Mouse (Mus musculus): Measurements from ENCODE around the gene Tle6. TPM values are rescaled to one million over a fixed set of nuclear protein-coding genes. Genes with fewer than 3 reads are reported as not detected.
A peak's percentile ranks its signal among the peaks of the same experiment; 100 is the strongest.

The Tle6 gene
- polyA plus RNA-seq, 1 experiment from 2014 or later, result 15.2 TPM

DNA sequence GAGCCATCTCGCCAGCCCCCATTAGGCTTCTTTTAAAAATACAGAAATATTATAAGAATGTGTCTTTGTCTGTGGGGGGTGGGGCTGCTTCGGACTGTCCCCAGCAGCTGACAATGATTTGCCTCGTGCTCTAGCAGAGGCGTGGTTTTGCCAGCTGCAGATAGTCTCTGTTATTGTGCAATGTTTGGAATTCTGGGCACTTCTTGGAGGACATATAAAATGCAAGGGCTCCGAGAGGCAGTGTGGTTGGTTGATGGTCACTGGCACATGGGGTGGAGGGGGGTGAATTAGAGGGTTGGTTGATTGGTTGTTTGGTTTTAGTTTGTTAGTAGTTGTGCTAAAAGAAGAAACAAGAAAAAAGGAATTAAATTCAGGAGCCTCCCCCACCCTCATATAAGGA, 19.1 kb upstream of the Tle6 start:
- peaks cover 13% of the 10 kb centered on the region for H3K4me1 ChIP-seq (replicated peaks)
- H3K27me3 ChIP-seq, result no peaks in the 10 kb centered on the region
- H3K9ac ChIP-seq (replicated peaks), result no peak overlapping the region
- 82% methylated on average over 5 of the region's 5 CpGs for WGBS
- ATAC-seq (ENCODE audit: insufficient number of reproducible peaks, insufficient read depth, low FRiP score, low TSS enrichment, low read depth), result no peak
- H3K4me2 ChIP-seq, result no peak overlapping the region
- H3K36me3 ChIP-seq, result peaks cover 42% of the 10 kb centered on the region
- H3K27ac ChIP-seq, result no peak overlapping the region
- no peak overlapping the region for H3K4me3 ChIP-seq (replicated peaks)
- H3K9me3 ChIP-seq, result no peaks in the 10 kb centered on the region

- H3K27ac ChIP-seq, result peak overlapping the region; percentile 72
- 0 out of 2 replicates have a peak, but pooled peaks cover 2% of the 10 kb centered on the region for H3K36me3 ChIP-seq
- H3K4me1 ChIP-seq (replicated peaks), result peaks cover 14% of the 10 kb centered on the region
- H3K9ac ChIP-seq (replicated peaks), result no peak overlapping the region
- WGBS, result 22% methylated on average over 6 of the region's 6 CpGs
- H3K4me2 ChIP-seq, result peak overlapping the region; percentile 17
- no peaks in the 10 kb centered on the region for H3K27me3 ChIP-seq
- ATAC-seq (ENCODE audit: insufficient number of reproducible peaks, insufficient read depth, low FRiP score, low TSS enrichment, low read depth), result peak; percentile 50
- no peak overlapping the region for H3K4me3 ChIP-seq (replicated peaks)
- no peaks in the 10 kb centered on the region for H3K9me3 ChIP-seq
Observed at GRCm38 (mm10) chr10:81615486-81615885, 14.6 kb upstream of the Tle6 start.

DNA sequence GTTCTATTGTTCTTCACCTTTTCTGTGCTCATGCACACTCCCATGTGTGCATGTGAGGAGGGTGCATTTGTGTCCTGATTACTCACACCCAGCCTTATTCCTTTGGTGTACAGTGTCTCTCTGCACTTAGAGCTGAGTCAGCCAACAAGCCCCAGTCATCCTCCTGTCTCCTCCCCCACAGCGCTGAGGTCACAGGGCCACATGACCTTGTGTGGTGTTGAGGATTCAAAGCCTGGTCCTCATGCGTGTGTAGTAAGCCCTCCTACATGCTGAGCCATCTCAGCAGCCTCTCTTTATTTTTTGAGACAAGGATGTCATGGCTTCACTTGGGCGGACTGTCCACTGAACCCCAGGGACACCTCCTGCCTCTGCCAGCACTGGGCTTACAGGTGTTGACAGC, 11.9 kb upstream of the Tle6 start:
- Histone ChIP-seq H3K9ac (replicated peaks) (no peak overlapping the region), H3K4me1 (replicated peaks) (peaks cover 14% of the 10 kb centered on the region), H3K4me3 (replicated peaks) (no peak overlapping the region), H3K36me3 (peaks cover 7% of the 10 kb centered on the region; the same call in 1 of the 2 replicates), H3K27ac (no peak overlapping the region), H3K9me3 (no peaks in the 10 kb centered on the region), H3K4me2 (no peak overlapping the region), H3K27me3 (no peaks in the 10 kb centered on the region)
- ATAC-seq (ENCODE audit: insufficient number of reproducible peaks, insufficient read depth, low FRiP score, low TSS enrichment, low read depth), result no peak
- 58% methylated on average over 3 of the region's 3 CpGs for WGBS

- Histone ChIP-seq H3K4me1 (replicated peaks) (peaks cover 22% of the 10 kb centered on the region), H3K27ac (no peak overlapping the region), H3K9ac (replicated peaks) (no peak overlapping the region), H3K36me3 (peaks cover 7% of the 10 kb centered on the region; the same call in 1 of the 2 replicates), H3K9me3 (no peaks in the 10 kb centered on the region), H3K4me2 (no peak overlapping the region), H3K27me3 (no peaks in the 10 kb centered on the region), H3K4me3 (replicated peaks) (no peak overlapping the region)
- 97% methylated on average over 1 of the region's 1 CpGs for WGBS
- no peak for ATAC-seq (ENCODE audit: insufficient number of reproducible peaks, insufficient read depth, low FRiP score, low TSS enrichment, low read depth)
Observed at GRCm38 (mm10) chr10:81608308-81608707, 7.4 kb upstream of the Tle6 start.

DNA sequence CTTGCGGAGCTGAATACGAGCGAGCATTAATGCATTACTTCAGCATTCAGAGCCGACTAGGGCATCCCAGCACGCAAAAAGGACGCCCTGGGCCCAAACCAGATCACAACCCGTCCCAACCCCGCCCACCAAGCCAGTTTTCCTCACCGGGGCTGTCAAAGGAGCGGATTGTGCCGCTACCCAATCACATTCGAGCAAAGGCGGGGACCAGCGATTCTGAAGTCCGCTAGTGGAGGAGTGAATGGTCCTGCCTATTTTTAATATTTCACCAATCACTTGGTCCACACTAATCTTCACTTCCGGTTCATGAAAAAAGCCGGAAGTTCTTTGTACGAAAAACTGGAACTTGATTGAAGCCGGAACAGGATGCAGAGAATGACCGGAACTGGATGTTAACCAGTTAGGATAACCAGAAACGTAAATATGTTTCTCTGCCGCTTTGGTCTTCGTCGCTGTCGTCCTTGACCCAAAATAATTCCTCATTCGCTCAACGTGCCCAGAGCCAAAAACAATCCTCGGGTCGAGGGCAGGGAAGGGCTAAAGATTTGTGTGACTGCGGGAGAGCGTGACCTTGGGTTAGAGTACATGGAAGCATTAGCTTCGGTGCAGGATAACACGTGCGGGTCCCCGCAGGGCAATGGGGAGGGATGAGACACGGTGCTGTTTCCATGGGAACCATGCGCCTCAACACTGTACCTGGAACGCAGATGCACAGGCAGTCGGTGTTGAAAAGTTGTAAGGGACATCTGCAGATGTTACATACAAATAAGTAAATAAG, 5.3 kb upstream of the Tle6 start, which contains the start of gene BC025920:
TSS of gene BC025920 (plus strand) at position 297 of the 778 bp plus-strand sequence.
- no peaks in the 10 kb centered on the region for H3K9me3 ChIP-seq
- peaks cover 7% of the 10 kb centered on the region; the same call in 1 of the 2 replicates for H3K36me3 ChIP-seq
- under 1% methylated on average over 39 of the region's 39 CpGs for WGBS
- H3K9ac ChIP-seq (replicated peaks), result peak within 1 kb of the TSS; percentile 63
- peaks cover 39% of the 10 kb centered on the region for H3K4me1 ChIP-seq (replicated peaks)
- peak within 1 kb of the TSS; percentile 56 for H3K4me3 ChIP-seq (replicated peaks)
- no peaks in the 10 kb centered on the region for H3K27me3 ChIP-seq
- ATAC-seq (ENCODE audit: insufficient number of reproducible peaks, insufficient read depth, low FRiP score, low TSS enrichment, low read depth), result peak; percentile 78
- H3K27ac ChIP-seq, result peak within 1 kb of the TSS; percentile 95
- peak within 1 kb of the TSS; percentile 88 for H3K4me2 ChIP-seq

- peak overlapping the region; percentile 88 for H3K4me2 ChIP-seq
- no peak for ATAC-seq (ENCODE audit: insufficient number of reproducible peaks, insufficient read depth, low FRiP score, low TSS enrichment, low read depth)
- H3K27me3 ChIP-seq, result no peaks in the 10 kb centered on the region
- H3K9me3 ChIP-seq, result no peaks in the 10 kb centered on the region
- H3K36me3 ChIP-seq, result peaks cover 7% of the 10 kb centered on the region; the same call in 1 of the 2 replicates
- peaks cover 44% of the 10 kb centered on the region for H3K4me1 ChIP-seq (replicated peaks)
- 3% methylated on average over 14 of the region's 14 CpGs for WGBS
- H3K4me3 ChIP-seq (replicated peaks), result peak overlapping the region; percentile 40
- peak overlapping the region; percentile 89 for H3K27ac ChIP-seq
- H3K9ac ChIP-seq (replicated peaks), result peak overlapping the region; percentile 46
Observed at GRCm38 (mm10) chr10:81605666-81605973, 4.7 kb upstream of the Tle6 start.

DNA sequence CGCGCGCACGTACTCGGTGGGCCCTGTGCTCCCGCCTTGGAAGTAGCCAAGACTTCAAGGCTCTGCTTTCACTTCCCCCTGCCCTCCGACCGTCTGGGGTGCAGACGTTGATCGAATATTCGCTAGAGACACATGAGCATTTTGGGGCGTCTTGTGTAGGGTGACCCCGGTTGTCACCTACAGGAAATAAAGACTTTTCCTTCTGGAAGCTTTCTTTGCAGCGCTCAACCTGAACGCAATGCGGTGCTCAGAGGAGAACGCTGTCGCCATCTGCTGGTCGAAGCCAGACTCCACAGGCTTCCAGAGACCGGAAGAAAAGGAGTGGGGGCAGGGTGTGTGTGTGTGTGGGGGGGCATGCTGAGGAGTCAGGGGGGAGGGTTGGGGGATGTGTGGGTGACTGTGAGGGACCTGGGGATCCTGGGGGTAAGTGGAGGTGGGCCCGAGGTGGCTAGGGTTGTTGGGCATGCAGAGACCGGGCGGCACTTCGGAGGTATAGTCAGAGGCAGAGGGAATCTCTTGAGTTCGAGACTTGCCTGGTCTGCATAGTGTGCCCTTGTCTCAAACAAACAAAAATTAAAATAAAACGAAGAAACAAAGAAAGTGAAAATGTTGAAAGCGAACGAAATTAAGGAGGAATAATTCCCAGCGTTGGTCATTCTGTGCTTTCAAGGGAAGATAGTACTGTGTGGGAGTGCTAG, 4.2 kb upstream of the Tle6 start:
- H3K4me2 ChIP-seq, result peak overlapping the region; percentile 88
- peak overlapping the region; percentile 89 for H3K27ac ChIP-seq
- 21% methylated on average over 29 of the region's 29 CpGs for WGBS
- peaks cover 7% of the 10 kb centered on the region; the same call in 1 of the 2 replicates for H3K36me3 ChIP-seq
- peak overlapping the region; percentile 46 for H3K9ac ChIP-seq (replicated peaks)
- no peak; the same call in 1 of the 2 replicates for ATAC-seq (ENCODE audit: insufficient number of reproducible peaks, insufficient read depth, low FRiP score, low TSS enrichment, low read depth)
- peaks cover 49% of the 10 kb centered on the region for H3K4me1 ChIP-seq (replicated peaks)
- H3K9me3 ChIP-seq, result no peaks in the 10 kb centered on the region
- H3K4me3 ChIP-seq (replicated peaks), result peak overlapping the region; percentile 40
- no peaks in the 10 kb centered on the region for H3K27me3 ChIP-seq

- no peaks in the 10 kb centered on the region for H3K9me3 ChIP-seq
- ATAC-seq (ENCODE audit: insufficient number of reproducible peaks, insufficient read depth, low FRiP score, low TSS enrichment, low read depth), result peak; percentile 7; the same call in 1 of the 2 replicates
- H3K36me3 ChIP-seq, result peaks cover 7% of the 10 kb centered on the region; the same call in 1 of the 2 replicates
- H3K4me2 ChIP-seq, result peak overlapping the region; percentile 88
- H3K4me3 ChIP-seq (replicated peaks), result peak overlapping the region; percentile 40
- H3K27me3 ChIP-seq, result no peaks in the 10 kb centered on the region
- peaks cover 56% of the 10 kb centered on the region for H3K4me1 ChIP-seq (replicated peaks)
- H3K27ac ChIP-seq, result peak overlapping the region; percentile 89; the same call in 1 of the 2 replicates
- H3K9ac ChIP-seq (replicated peaks), result no peak overlapping the region
- WGBS, result 78% methylated on average over 12 of the region's 12 CpGs
Observed at GRCm38 (mm10) chr10:81604019-81604967, 3.4 kb upstream of the Tle6 start.

DNA sequence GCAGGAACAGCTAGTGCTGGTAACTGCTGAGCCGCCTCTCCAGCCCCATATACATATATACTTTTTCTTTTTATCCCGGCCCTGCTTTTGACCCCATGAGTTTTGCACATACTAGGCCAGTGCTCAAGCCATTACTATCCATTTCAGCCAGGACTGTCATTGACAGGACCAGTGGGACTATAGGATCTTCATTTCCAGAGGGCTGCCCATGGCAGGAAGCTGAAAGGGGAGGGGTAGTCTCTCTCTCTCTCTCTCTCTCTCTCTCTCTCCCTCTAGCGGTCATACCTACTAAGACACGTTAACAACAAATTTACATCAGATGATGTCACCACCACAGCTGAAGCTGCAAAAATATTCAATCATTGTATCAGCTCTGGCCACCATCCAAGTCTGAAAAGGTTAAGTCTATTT, 1.9 kb upstream of the Tle6 start:
- no peak overlapping the region for H3K4me3 ChIP-seq (replicated peaks)
- no peaks in the 10 kb centered on the region for H3K36me3 ChIP-seq
- no peak overlapping the region for H3K4me2 ChIP-seq
- WGBS, result 15% methylated on average over 4 of the region's 4 CpGs
- peaks cover 70% of the 10 kb centered on the region for H3K4me1 ChIP-seq (replicated peaks)
- no peaks in the 10 kb centered on the region for H3K9me3 ChIP-seq
- no peaks in the 10 kb centered on the region for H3K27me3 ChIP-seq
- no peak overlapping the region for H3K27ac ChIP-seq
- H3K9ac ChIP-seq (replicated peaks), result no peak overlapping the region
- ATAC-seq (ENCODE audit: insufficient number of reproducible peaks, insufficient read depth, low FRiP score, low TSS enrichment, low read depth), result no peak

GRCm38 (mm10) chr10:81601396-81601905, 578 bp upstream of the Tle6 start:
- Histone ChIP-seq H3K9ac (replicated peaks) (no peak overlapping the region), H3K4me3 (replicated peaks) (0 out of 2 replicates have a peak overlapping the region, but pooled peaks have one; percentile 11), H3K4me2 (peak overlapping the region; percentile 51), H3K27me3 (no peaks in the 10 kb centered on the region), H3K9me3 (no peaks in the 10 kb centered on the region), H3K4me1 (replicated peaks) (peaks cover 78% of the 10 kb centered on the region), H3K27ac (peak overlapping the region; percentile 64; the same call in 1 of the 2 replicates), H3K36me3 (no peaks in the 10 kb centered on the region)
- ATAC-seq (ENCODE audit: insufficient number of reproducible peaks, insufficient read depth, low FRiP score, low TSS enrichment, low read depth), result no peak
- 14% methylated on average over 7 of the region's 7 CpGs for WGBS

Measured in limb, embryonic 12.5 days (tissue).